Mouse (Mus musculus): ENCODE measurements around the gene Zbtb45.

Zbtb45 gene

DNA sequence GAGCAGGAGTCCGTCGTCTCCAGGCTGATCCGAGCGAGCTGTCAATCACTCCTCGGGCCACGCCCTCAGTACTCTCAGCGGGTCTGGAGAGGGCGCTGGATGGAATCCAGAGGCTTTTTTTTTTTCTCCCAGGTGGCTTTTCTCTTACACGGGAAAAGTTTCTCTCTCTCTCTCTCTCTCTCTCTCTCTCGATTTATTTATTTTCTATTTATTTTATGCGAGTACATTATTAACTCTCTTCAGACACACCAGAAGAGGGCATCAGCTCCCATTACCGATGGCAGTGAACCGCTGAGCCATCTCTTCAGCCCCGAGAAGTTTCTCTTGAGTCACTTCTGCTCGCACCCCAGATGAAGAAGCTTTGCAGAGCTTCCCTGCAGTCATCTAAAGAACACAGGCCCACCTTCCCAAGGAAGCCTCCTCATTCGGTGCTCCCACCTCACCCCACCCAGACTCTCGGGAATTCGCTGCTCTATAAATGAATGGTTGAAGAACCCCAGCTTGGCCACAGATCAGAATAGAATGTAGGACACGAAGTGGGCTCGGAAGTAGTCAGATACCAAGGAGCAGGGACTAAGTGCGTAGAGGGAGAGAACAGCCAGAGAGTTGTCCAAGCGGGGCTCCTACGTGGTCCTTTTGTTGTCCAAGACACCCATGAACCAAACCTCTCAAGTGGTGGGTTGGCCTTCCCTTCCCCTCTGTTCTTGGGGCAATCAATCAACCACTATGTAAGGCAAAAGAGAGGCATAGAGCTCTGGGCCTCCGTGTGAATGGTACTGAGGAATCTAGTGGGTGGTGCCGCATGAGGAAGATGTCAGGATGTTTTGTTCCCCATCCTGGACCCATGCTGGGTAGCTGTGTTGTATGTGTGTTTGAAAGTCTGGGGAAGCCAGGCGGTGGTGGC is at the start of gene Zbtb45:
TSS of gene Zbtb45 (minus strand) at position 30 of the 904 bp plus-strand sequence.
- in situ Hi-C loops (cut with MboI; ENCODE audit: unreplicated experiment in 2 of 2): loop anchor here in 1 of 2 experiments (25.0 kb wide), 2 partner anchors 523 to 1398 kb away; partner anchors contain the start of genes Zfp606 and Zscan4-ps3

GRCm38 (mm10) chr7:13059536-13059935 is 49.7 kb upstream of the Zbtb45 start:
- in situ Hi-C loops (cut with MboI; ENCODE audit: unreplicated experiment in 2 of 2): loop anchor here in 1 of 2 experiments (10.0 to 25.0 kb wide), 2 partner anchors 215 to 1478 kb away; partner anchors contain the start of genes Lig1 and Zswim9

GRCm38 (mm10) chr7:13056913-13057700 is 47.3 kb upstream of the Zbtb45 start:
- in situ Hi-C loops (cut with MboI; ENCODE audit: unreplicated experiment in 2 of 2): loop anchor here in 1 of 2 experiments (10.0 to 25.0 kb wide), 2 partner anchors 218 to 1480 kb away; partner anchors contain the start of genes Lig1 and Zswim9

DNA sequence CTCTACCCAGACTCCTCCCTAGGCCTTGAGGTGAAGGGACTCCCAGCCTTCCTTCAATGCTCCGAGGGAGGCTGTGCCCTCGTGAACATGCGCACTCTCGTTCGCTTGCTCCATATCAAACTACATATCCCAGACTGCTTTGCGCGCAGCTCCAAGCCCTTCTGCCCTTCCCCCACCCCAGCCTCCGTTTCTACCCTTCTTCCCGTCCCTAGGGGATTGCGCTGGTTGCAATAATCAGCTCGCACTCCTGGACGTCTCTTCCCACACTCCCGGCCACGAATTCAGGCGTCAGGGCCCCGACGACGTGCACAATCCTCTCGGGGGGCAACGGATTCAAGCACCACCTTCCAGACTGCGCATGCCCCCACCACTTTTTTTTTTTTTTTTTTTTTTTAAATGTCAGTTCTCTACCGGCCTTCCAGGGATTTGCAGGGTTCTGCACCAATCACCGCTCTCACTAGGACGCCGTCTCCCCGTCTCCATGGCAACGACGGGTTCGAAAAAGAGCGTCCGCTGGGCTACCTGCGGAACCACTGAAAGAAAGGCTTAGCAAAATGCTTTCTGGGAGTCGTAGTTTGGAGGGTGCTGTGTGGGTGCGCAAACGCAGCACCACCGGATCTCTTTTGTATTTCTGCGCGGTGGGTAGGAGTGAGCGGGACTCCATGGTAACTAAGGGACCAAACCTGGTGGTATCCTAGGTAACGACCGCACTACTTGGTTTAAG is 44.6 kb upstream of the Zbtb45 start, which contains the start of gene Mzf1:
TSS of gene Mzf1 (minus strand) at position 478 of the 724 bp plus-strand sequence.
- in situ Hi-C loops (cut with MboI; ENCODE audit: unreplicated experiment in 2 of 2): loop anchor here in 1 of 2 experiments (10.0 to 25.0 kb wide), 2 partner anchors 220 to 1483 kb away; partner anchors contain the start of genes Lig1 and Zswim9

- in situ Hi-C loops (cut with MboI; ENCODE audit: unreplicated experiment in 2 of 2): loop anchor here in 1 of 2 experiments (10.0 to 25.0 kb wide), 2 partner anchors 221 to 1483 kb away; partner anchors contain the start of genes Lig1 and Zswim9
Measured at GRCm38 (mm10) chr7:13053961-13054286, 44.1 kb upstream of the Zbtb45 start.

- in situ Hi-C loops (cut with MboI; ENCODE audit: unreplicated experiment in 2 of 2): loop anchor here in 1 of 2 experiments (10.0 to 25.0 kb wide), 2 partner anchors 221 to 1484 kb away; partner anchors contain the start of genes Lig1 and Zswim9
Measured at GRCm38 (mm10) chr7:13053501-13053900, 43.7 kb upstream of the Zbtb45 start.

DNA sequence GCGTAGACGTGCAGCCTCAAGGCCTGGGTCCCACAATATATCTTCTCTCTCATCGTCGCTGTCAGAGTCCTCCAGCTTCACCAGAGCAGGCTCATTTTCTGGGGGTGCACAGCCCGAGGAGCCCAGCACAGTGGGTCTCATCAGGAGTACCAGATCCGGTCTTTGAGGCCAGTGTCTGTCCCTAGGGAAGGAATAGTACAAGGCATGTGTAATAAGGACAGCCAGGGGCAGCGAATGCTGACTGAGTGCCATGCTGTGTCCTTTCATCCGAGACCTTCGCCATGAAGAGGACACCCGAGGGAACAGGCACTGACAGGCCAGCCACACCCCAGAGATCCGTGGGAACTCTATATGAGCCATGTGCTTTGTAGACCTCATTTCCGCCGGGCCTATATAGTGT is 43.2 kb upstream of the Zbtb45 start:
- in situ Hi-C loops (cut with MboI; ENCODE audit: unreplicated experiment in 2 of 2): loop anchor here in 1 of 2 experiments (10.0 to 25.0 kb wide), 2 partner anchors 222 to 1484 kb away; partner anchors contain the start of genes Lig1 and Zswim9

DNA sequence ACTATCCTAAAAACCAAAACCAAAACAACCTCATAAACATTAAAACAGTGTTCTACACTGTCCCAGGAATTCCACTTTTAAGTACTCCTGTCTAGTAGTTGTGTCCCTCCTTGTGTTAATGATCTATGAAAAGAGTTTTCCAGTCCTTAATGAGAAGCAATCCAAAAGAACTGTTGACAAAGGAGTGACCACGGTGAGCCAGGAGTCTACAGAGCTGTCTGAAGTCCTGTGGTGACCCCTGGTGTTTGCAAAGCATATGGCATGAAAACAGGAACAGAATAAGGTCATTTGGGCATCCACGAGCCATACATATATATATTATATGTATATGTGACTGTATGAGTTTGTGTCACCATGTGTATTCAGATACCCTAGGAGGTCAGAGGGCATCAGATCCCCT is 36.2 kb upstream of the Zbtb45 start:
- in situ Hi-C loops (cut with MboI; ENCODE audit: unreplicated experiment in 2 of 2): loop anchor here (5.0 to 10.0 kb wide), 3 partner anchors 39 to 134 kb away; no protein-coding TSS in a partner anchor

GRCm38 (mm10) chr7:13044254-13044625 is 34.4 kb upstream of the Zbtb45 start:
- in situ Hi-C loops (cut with MboI; ENCODE audit: unreplicated experiment in 2 of 2): loop anchor here (5.0 to 10.0 kb wide), 3 partner anchors 37 to 132 kb away; no protein-coding TSS in a partner anchor

DNA sequence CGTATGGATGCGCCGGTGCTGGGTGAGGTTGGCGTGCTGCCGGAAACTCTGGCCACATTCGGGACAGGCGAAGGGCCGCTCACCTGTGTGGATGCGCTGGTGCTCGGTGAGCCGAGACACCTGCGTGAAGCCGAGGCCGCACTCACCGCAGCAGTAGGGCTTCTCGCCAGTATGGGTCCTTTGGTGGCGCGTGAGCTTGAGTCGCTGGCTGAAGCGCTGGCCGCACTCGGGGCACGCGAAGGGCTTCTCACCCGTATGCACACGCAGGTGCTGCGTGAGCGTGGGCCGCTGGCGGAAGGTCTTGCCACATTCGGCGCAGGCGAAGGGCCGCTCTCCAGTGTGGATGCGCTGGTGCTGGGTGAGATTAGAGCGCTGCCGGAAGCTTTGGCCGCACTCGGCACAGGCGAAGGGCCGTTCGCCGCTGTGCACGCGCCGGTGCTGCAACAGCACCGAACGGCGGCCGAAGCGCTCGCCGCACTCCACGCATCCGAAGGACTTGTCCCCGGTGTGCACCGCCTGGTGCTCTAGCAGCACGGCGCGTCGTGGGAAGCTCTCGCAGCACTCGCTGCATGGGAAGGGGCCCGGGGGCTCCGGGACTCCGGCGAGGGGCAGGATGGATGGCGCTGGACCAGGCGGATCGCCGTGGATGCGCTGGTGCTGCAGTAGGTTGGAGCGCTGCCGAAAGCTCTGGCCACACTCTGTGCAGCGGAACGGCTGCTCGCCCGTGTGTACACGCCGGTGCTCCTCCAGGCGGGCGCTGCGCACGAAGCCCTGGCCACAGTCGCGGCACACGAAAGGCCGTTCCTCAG is 33.8 kb upstream of the Zbtb45 start:
- in situ Hi-C loops (cut with MboI; ENCODE audit: unreplicated experiment in 2 of 2): loop anchor here (5.0 to 10.0 kb wide), 3 partner anchors 36 to 131 kb away; no protein-coding TSS in a partner anchor

GRCm38 (mm10) chr7:13043120-13043444 is 33.2 kb upstream of the Zbtb45 start:
- in situ Hi-C loops (cut with MboI; ENCODE audit: unreplicated experiment in 2 of 2): loop anchor here (5.0 to 10.0 kb wide), 3 partner anchors 36 to 131 kb away; no protein-coding TSS in a partner anchor

DNA sequence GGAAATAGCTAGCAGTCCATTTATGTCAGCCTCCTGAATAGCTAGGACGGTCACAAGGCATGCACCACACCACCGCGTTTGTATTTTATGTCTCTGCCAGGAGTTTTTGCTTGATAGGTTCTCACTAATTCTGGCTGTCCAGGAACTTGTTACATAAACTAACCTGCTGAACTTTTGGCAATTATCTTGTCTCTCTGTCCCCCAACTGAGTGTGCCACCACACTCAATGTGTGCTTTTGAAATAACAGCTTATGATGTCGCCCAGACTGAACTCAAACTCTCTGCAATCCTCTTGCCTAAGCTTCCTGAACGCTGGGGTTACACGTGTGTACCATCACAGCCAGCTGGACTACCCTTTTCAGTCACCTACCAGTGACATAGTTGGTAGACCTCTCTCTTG is 32.7 kb upstream of the Zbtb45 start:
- in situ Hi-C loops (cut with MboI; ENCODE audit: unreplicated experiment in 2 of 2): loop anchor here (5.0 to 10.0 kb wide), 3 partner anchors 35 to 130 kb away; no protein-coding TSS in a partner anchor

- in situ Hi-C loops (cut with MboI; ENCODE audit: unreplicated experiment in 2 of 2): loop anchor here (5.0 to 10.0 kb wide), 3 partner anchors 34 to 129 kb away; no protein-coding TSS in a partner anchor
Measured at GRCm38 (mm10) chr7:13041256-13041655, 31.4 kb upstream of the Zbtb45 start.

- in situ Hi-C loops (cut with MboI; ENCODE audit: unreplicated experiment in 2 of 2): no loop called here
Measured at GRCm38 (mm10) chr7:13039181-13039580, 29.3 kb upstream of the Zbtb45 start.

- in situ Hi-C loops (cut with MboI; ENCODE audit: unreplicated experiment in 2 of 2): no loop called here
Measured at GRCm38 (mm10) chr7:13038621-13039169, 28.9 kb upstream of the Zbtb45 start.

DNA sequence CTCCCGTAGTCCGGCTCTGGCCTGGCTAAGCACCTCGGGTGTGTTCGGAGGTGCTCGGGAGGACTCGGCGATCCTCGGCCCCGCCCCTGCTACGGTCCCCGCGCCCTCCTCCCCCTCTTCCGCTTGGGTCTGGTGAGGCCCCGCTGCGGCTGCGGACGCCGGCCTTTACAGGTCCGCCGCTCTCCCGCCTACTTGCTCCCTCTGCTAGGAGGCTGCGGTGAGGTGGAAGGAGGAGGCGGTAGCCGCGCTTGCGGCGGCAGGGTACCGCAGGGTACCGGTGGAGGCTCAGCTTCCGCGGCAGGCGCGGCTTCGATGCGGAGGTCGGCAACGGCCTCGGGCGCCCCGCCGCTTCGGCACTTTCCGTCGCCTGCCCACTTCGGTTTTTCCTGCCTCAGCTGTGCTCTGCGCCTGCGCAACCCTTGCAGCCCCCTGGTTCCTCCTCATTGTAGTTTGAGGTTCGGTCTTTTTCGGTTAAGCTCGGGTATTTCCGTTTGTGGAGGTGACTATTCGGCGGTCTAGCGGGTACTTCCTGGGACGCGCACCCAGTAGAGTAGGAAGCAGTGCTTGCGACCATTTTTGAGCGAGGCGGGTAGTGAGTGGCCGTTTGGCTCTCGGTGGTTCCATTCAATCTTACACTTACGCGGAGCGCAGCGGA is 28.2 kb upstream of the Zbtb45 start, which contains the start of gene Ube2m:
TSS of gene Ube2m (minus strand) at position 375 of the 655 bp plus-strand sequence.
- in situ Hi-C loops (cut with MboI; ENCODE audit: unreplicated experiment in 2 of 2): no loop called here

DNA sequence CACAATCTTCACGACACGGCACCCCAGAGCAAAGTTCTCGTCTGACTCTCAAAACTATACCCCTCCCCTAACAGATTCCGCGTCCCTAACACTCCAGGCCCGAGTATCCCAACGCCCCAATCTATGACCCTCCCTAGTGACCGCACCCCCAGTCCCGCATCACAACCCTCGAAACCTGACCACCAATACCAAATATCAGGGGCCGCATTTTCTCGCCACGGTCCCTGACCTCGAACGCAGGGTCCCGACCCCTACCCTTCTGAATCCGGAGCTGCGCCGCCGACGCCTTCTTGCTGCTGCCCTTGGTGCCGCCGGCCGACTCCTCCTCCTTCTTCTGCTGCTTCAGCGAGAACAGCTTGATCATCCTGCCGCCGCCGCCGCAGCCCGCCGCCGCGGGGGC is 27.5 kb upstream of the Zbtb45 start:
- in situ Hi-C loops (cut with MboI; ENCODE audit: unreplicated experiment in 2 of 2): no loop called here

- in situ Hi-C loops (cut with MboI; ENCODE audit: unreplicated experiment in 2 of 2): no loop called here
Measured at GRCm38 (mm10) chr7:13036806-13037205, 27.0 kb upstream of the Zbtb45 start.

Measured in v-Abl transformed pro-B cells (cell line).